Mouse (Mus musculus): ENCODE data around the gene Map3k7cl.

DNA sequence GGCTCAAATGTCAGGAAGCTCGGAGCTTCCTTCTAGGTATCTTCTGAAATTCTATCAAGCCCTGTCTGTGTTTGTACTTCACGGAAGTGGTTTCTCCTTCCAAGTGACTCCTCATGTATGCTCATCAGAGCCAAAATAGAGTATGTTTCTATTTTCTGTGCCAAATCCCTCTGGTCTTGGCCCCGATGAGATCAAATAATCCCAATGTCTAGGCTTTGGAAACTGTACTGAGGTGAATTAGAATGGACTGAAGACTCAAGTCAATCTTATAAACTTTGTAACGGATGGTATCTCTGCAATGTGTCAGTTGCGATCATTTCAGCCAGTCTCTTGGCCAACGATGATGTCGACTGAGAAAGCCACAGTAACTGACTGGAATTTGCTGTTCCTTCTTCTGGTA lies 15.1 kb downstream of the Map3k7cl start:
- TF ChIP-seq POLR2A (IDR thresholded peaks at IDR 0.05; ENCODE audit: insufficient read length, low read depth) (no peak), TCF12 (IDR thresholded peaks at IDR 0.05; ENCODE audit: insufficient read depth, poor library complexity, severe bottlenecking) (no peak), USF1 (IDR thresholded peaks at IDR 0.05; ENCODE audit: low read depth) (no peak), E2F4 (IDR thresholded peaks at IDR 0.05; ENCODE audit: insufficient read depth) (no peak), POLR2AphosphoS2 (IDR thresholded peaks at IDR 0.05; ENCODE audit: insufficient read length, low read depth) (no peak), MYOD1 (IDR thresholded peaks at IDR 0.05; ENCODE audit: control insufficient read depth in 1 of 3, insufficient read length in 2 of 3, low read depth in 2 of 3) (no peak), REST (IDR thresholded peaks at IDR 0.05; ENCODE audit: insufficient read depth, insufficient read length) (no peak), MAX (IDR thresholded peaks at IDR 0.05; ENCODE audit: low read depth) (no peak)
